Mouse (Mus musculus) liver, embryonic 14.5 days (tissue): ENCODE measurements around the gene Krt27. TPM values are rescaled to one million over a fixed set of nuclear protein-coding genes. Genes with fewer than 3 reads are reported as not detected.

Experiments
- ATAC-seq: fragments of 200-750 bp; cut with Nextera tagmentation; 2 replicates; pipeline ENCODE4 v1.8.0; 2017; ENCODE audit warnings: moderate number of reproducible peaks, mild to moderate bottlenecking, moderate library complexity; ENCODE audit not compliant: insufficient read depth
- DNase-seq, 3 experiments: peaks; one replicate each; pipeline ENCODE4 v3.0.0-alpha.2; 2012 to 2013; ENCODE audit warnings: low read depth in 3 of 3, low spot score in 3 of 3
- H3K27ac ChIP-seq: fragments of 300-500 bp; sonication (generic); 2 replicates; pipeline ENCODE4 v1.5.1; 2014; ENCODE audit warnings: moderate library complexity, mild to moderate bottlenecking, control low read depth, inconsistent platforms
- H3K27me3 ChIP-seq: fragments of 300-500 bp; sonication (generic); 2 replicates; pipeline ENCODE4 v1.6.1; 2014; ENCODE audit warnings: mild to moderate bottlenecking, low read length, moderate library complexity; ENCODE audit not compliant: control insufficient read depth, insufficient read depth
- H3K36me3 ChIP-seq: fragments of 300-500 bp; sonication (generic); replicated peaks from 2 replicates; pipeline ENCODE4 v1.6.1; 2014; ENCODE audit warnings: low read depth; ENCODE audit not compliant: control insufficient read depth, insufficient read depth
- H3K4me1 ChIP-seq, 2 experiments: fragments of 200-500 bp in 1 of 2; fragments of 300-500 bp in 1 of 2; sonication (generic) in 1 of 2; replicated peaks; 2 replicates each; pipeline ENCODE4 v1.6.1; 2012 to 2014; ENCODE audit warnings: antibody characterized with exemption in 1 of 2, inconsistent platforms in 1 of 2, low read length in 1 of 2; ENCODE audit not compliant: control insufficient read depth in 2 of 2, insufficient read depth in 2 of 2
- H3K4me2 ChIP-seq: fragments of 300-500 bp; sonication (generic); 2 replicates; pipeline ENCODE4 v1.6.1; 2014; ENCODE audit warnings: low read depth, mild to moderate bottlenecking, control low read depth, moderate library complexity
- H3K4me3 ChIP-seq, 2 experiments: fragments of 200-500 bp in 1 of 2; fragments of 300-500 bp in 1 of 2; sonication (generic) in 1 of 2; 2 replicates each; pipeline ENCODE4 v1.5.1; 2012 to 2014; ENCODE audit warnings: low read depth in 2 of 2, low read length in 2 of 2, mild to moderate bottlenecking in 2 of 2, control low read depth in 1 of 2, inconsistent platforms in 1 of 2, moderate library complexity in 1 of 2; ENCODE audit not compliant: insufficient read depth in 1 of 2
- H3K9ac ChIP-seq: fragments of 300-500 bp; sonication (generic); replicated peaks from 2 replicates; pipeline ENCODE4 v1.6.1; 2014; ENCODE audit warnings: mild to moderate bottlenecking, control low read depth, moderate library complexity
- H3K9me3 ChIP-seq: fragments of 300-500 bp; sonication (generic); 2 replicates; pipeline ENCODE4 v1.6.1; 2016; ENCODE audit warnings: low read length, mixed read lengths; ENCODE audit not compliant: control insufficient read depth
- CTCF ChIP-seq: IDR thresholded peaks from 2 replicates; pipeline ENCODE4 v1.5.1; 2016; ENCODE audit warnings: antibody characterized with exemption, low read depth, control low read depth
- EP300 ChIP-seq: IDR thresholded peaks from 2 replicates; pipeline ENCODE4 v1.6.1; 2016; ENCODE audit warnings: antibody characterized with exemption, low read depth
- WGBS: fragments of 180-500 bp; shearing (Covaris S2); extraction: QIAGEN DNeasy Blood & Tissue Kit; methylation state at CpG from one replicate; pipeline ENCODE4 v1.1.7; 2014; ENCODE audit not compliant: insufficient replicate concordance; 5-methylcytosine and 5-hydroxymethylcytosine counted together
- polyA plus RNA-seq, 2 experiments: library from polyadenylated mRNA; depleted of rRNA in 1 of 2; stranded (reverse) in 1 of 2; unstranded in 1 of 2; fragments of >200 nt; fragmentation: Nextera tagmentation in 1 of 2; extraction: Ambion mirVana in 1 of 2; gene quantifications; 2 replicates each; pipeline versions ENCODE4 v1.2.1 to v1.2.3; 2012 to 2014

Krt27 gene
- polyA plus RNA-seq, 2 experiments = not detected

GRCm38 (mm10) chr11:99333426-99333825, 17.5 kb downstream of the Krt27 start:
- no peaks in the 10 kb centered on the region for H3K9me3 ChIP-seq
- ATAC-seq (no peak), DNase-seq (no peak)
- H3K9ac ChIP-seq = no peak overlapping the region
- no peaks in the 10 kb centered on the region for H3K36me3 ChIP-seq
- WGBS = 65% methylated on average over 13 of the region's 13 CpGs
- TF ChIP-seq EP300 (no peak), CTCF (no peak)
- no peaks in the 10 kb centered on the region for H3K4me1 ChIP-seq
- no peaks in the 10 kb centered on the region for H3K27me3 ChIP-seq
- no peak overlapping the region for H3K27ac ChIP-seq
- no peak overlapping the region for H3K4me2 ChIP-seq
- H3K4me3 ChIP-seq = no peak overlapping the region

DNA sequence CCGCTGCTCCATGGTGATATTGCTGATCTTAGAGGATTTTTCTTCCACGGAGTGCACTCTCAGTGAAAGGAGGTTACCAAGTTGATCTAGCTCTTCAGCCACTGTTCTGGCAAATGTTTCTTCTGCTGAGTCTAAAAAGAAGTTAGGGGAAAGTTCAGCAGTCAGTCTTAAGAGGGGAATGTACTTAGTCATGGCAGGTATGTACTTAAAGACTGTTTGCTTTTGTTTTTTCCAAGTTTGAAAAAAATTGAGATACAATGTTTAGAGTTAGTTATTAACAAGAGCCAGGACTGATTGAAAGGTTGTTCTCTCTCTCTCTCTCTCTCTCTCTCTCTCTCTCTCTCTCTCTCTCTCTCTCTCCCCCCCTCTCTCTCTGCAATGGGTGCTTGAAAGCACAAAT, 21.2 kb downstream of the Krt27 start:
- Histone ChIP-seq H3K36me3 (no peaks in the 10 kb centered on the region), H3K9me3 (no peaks in the 10 kb centered on the region), H3K4me3 (no peak overlapping the region), H3K9ac (no peak overlapping the region), H3K27ac (no peak overlapping the region), H3K4me2 (no peak overlapping the region), H3K27me3 (no peaks in the 10 kb centered on the region), H3K4me1 (no peaks in the 10 kb centered on the region)
- DNase-seq = no peak
- 53% methylated on average over 2 of the region's 2 CpGs for WGBS
- no peak for ATAC-seq
- TF ChIP-seq CTCF = no peak
- no peak for TF ChIP-seq EP300

GRCm38 (mm10) chr11:99322851-99323250, 28.1 kb downstream of the Krt27 start, which contains the start of gene Krt25:
Gene Krt25 (minus strand): TSS chr11:99322951.
- Histone ChIP-seq H3K4me2 (no peak within 1 kb of the TSS), H3K27ac (no peak within 1 kb of the TSS), H3K27me3 (no peaks in the 10 kb centered on the region), H3K36me3 (no peaks in the 10 kb centered on the region), H3K4me3 (no peak within 1 kb of the TSS), H3K9ac (no peak within 1 kb of the TSS), H3K9me3 (no peaks in the 10 kb centered on the region), H3K4me1 (no peaks in the 10 kb centered on the region)
- no peak for TF ChIP-seq EP300
- no peak for TF ChIP-seq CTCF
- 74% methylated on average over 11 of the region's 11 CpGs for WGBS
- DNase-seq (no peak), ATAC-seq (no peak)

DNA sequence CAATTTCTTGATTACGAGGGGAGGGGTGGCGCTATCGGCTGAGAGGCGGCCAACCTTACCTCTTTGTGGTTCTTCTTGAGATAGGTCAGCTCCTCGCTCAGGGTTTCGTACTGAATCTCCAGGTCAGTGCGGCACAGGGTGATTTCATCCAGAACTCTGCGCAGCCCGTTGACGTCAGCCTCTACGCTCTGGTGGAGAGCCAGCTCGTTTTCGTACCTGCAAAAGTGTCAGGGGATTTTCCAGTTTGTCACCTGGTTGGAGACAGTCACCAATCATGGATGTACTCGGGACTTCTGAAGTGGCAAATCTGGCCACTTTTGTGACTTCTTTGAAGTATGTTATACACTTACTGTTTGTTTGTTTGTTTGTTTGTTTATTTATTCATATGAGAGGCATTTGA, 29.8 kb downstream of the Krt27 start:
- TF ChIP-seq EP300 (no peak), CTCF (no peak)
- H3K4me3 ChIP-seq = no peak overlapping the region
- H3K4me1 ChIP-seq = no peaks in the 10 kb centered on the region
- no peak overlapping the region for H3K27ac ChIP-seq
- H3K4me2 ChIP-seq = no peak overlapping the region
- H3K9me3 ChIP-seq = no peaks in the 10 kb centered on the region
- H3K9ac ChIP-seq = no peak overlapping the region
- no peaks in the 10 kb centered on the region for H3K36me3 ChIP-seq
- ATAC-seq (no peak), DNase-seq (no peak)
- WGBS = 75% methylated on average over 14 of the region's 14 CpGs
- H3K27me3 ChIP-seq = no peaks in the 10 kb centered on the region

DNA sequence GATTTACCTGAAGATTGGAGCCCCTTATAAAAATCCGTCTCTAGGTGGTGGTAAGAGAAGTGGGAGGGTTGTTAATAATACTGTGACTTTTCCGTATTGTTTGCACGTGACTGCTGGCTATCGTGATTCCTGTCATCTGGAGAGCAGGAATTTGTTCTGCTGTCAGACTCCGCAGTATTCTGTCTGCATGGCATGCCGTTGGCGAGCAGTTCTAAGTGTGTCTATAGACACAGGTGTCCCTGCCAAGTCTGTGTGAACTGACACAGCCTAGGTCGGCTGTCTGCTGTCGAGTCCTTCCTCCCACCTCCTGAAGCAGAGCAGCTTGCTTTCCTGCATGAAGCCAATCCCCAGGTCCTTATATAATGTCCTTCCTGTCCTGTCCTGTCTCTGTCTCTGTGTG, 31.8 kb downstream of the Krt27 start:
- no peak overlapping the region for H3K4me2 ChIP-seq
- DNase-seq = no peak
- no peak overlapping the region for H3K4me3 ChIP-seq
- H3K27me3 ChIP-seq = no peaks in the 10 kb centered on the region
- no peaks in the 10 kb centered on the region for H3K36me3 ChIP-seq
- 63% methylated on average over 9 of the region's 9 CpGs for WGBS
- H3K27ac ChIP-seq = no peak overlapping the region
- peaks cover 0 to 2% of the 10 kb centered on the region in 2 experiments; a peak in 2 of 4 replicates for H3K4me1 ChIP-seq
- ATAC-seq = no peak
- no peak overlapping the region for H3K9ac ChIP-seq
- no peaks in the 10 kb centered on the region for H3K9me3 ChIP-seq
- TF ChIP-seq EP300 = no peak
- no peak for TF ChIP-seq CTCF

DNA sequence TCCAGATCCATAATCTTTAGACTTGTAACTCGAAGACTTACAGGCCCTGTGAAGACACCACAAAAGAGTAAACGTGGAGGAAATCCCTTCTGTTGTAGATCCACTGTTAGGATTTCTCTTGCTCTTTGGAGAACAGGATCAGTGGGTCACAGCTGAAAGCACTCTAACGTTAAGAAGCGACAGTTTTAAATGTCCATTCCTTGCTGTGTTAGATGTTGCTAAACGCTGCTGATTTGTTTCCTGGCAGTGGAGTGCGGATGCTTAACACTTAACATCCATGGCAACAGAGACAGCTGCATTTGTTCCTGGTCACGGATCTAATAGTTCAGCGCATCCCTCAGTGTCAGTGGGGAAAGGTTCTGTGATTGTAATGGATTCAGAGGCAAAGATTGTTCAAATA, 34.4 kb downstream of the Krt27 start:
- H3K27me3 ChIP-seq = no peaks in the 10 kb centered on the region
- H3K9me3 ChIP-seq = no peaks in the 10 kb centered on the region
- no peak for TF ChIP-seq CTCF
- TF ChIP-seq EP300 = no peak
- ATAC-seq (no peak), DNase-seq (no peak)
- H3K4me3 ChIP-seq = no peak overlapping the region
- no peaks in the 10 kb centered on the region for H3K36me3 ChIP-seq
- 56% methylated on average over 8 of the region's 8 CpGs for WGBS
- H3K4me2 ChIP-seq = no peak overlapping the region
- no peak overlapping the region for H3K9ac ChIP-seq
- H3K27ac ChIP-seq = no peak overlapping the region
- peaks cover 0 to 2% of the 10 kb centered on the region in 2 experiments; a peak in 2 of 4 replicates for H3K4me1 ChIP-seq
